Mouse (Mus musculus): ENCODE results near the gene Hcls1. TPM values are rescaled to one million over a fixed set of nuclear protein-coding genes. Genes with fewer than 3 reads are reported as not detected.

Hcls1 gene
- polyA plus RNA-seq, 2 experiments, result 5.1 to 12.3 TPM

GRCm38 (mm10) chr16:36951029-36951428 is 16.2 kb downstream of the Hcls1 start:
- no peak overlapping the region for H3K4me2 ChIP-seq (ENCODE audit: low read depth)
- H3K27me3 ChIP-seq (ENCODE audit: control insufficient read depth, insufficient read depth, low read length), result no peaks in the 10 kb centered on the region
- H3K9me3 ChIP-seq (ENCODE audit: control insufficient read depth, low read length), result no peaks in the 10 kb centered on the region
- 66% methylated on average over 4 of the region's 4 CpGs for WGBS (ENCODE audit: insufficient replicate concordance)
- ATAC-seq (ENCODE audit: insufficient read depth), result no peak
- H3K9ac ChIP-seq (replicated peaks), result no peak overlapping the region
- no peak for DNase-seq (ENCODE audit: low read depth in 3 of 3, low spot score in 3 of 3)
- no peaks in the 10 kb centered on the region for H3K4me1 ChIP-seq (replicated peaks; ENCODE audit: control insufficient read depth in 2 of 2, insufficient read depth in 2 of 2, low read length in 1 of 2)
- no peak overlapping the region for H3K27ac ChIP-seq
- H3K4me3 ChIP-seq (ENCODE audit: insufficient read depth in 1 of 2, low read depth in 2 of 2, low read length in 2 of 2), result no peak overlapping the region
- H3K36me3 ChIP-seq (replicated peaks; ENCODE audit: control insufficient read depth, insufficient read depth, low read depth), result no peaks in the 10 kb centered on the region
- TF ChIP-seq EP300 (IDR thresholded peaks at IDR 0.05; ENCODE audit: low read depth), result no peak
- TF ChIP-seq CTCF (IDR thresholded peaks at IDR 0.05; ENCODE audit: low read depth), result no peak

- H3K9me3 ChIP-seq (ENCODE audit: control insufficient read depth, low read length), result no peaks in the 10 kb centered on the region
- H3K9ac ChIP-seq (replicated peaks), result no peak overlapping the region
- no peaks in the 10 kb centered on the region for H3K27me3 ChIP-seq (ENCODE audit: control insufficient read depth, insufficient read depth, low read length)
- no peaks in the 10 kb centered on the region for H3K4me1 ChIP-seq (replicated peaks; ENCODE audit: control insufficient read depth in 2 of 2, insufficient read depth in 2 of 2, low read length in 1 of 2)
- no peaks in the 10 kb centered on the region for H3K36me3 ChIP-seq (replicated peaks; ENCODE audit: control insufficient read depth, insufficient read depth, low read depth)
- no peak overlapping the region for H3K4me2 ChIP-seq (ENCODE audit: low read depth)
- DNase-seq (ENCODE audit: low read depth in 3 of 3, low spot score in 3 of 3) (no peak), ATAC-seq (ENCODE audit: insufficient read depth) (no peak)
- WGBS (ENCODE audit: insufficient replicate concordance), result 66% methylated on average over 11 of the region's 11 CpGs
- no peak overlapping the region for H3K4me3 ChIP-seq (ENCODE audit: insufficient read depth in 1 of 2, low read depth in 2 of 2, low read length in 2 of 2)
- no peak overlapping the region for H3K27ac ChIP-seq
- TF ChIP-seq EP300 (IDR thresholded peaks at IDR 0.05; ENCODE audit: low read depth), result no peak
- TF ChIP-seq CTCF (IDR thresholded peaks at IDR 0.05; ENCODE audit: low read depth), result no peak
Observed at GRCm38 (mm10) chr16:36955106-36955505, 20.3 kb downstream of the Hcls1 start.

DNA sequence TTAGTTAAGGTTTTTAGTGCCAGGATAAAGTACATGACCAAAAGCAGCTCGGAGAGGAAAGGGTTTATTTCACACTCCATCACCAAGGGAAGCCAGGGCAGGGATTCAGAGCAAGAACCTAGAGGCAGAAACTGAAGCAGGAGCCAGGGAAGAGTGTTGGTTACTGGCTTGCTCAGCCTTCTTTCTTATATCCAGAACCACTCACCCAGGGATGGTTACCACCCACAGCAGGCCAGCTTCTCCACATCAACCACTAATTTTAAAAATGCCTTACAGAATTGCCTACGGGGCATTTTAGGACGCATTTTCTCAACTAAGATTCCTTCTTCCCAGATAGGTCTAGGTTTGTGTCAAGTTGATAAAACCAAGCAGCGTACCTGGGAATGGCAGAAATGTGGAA is 28.6 kb downstream of the Hcls1 start:
- Histone ChIP-seq H3K27me3 (ENCODE audit: control insufficient read depth, insufficient read depth, low read length) (no peaks in the 10 kb centered on the region), H3K9ac (replicated peaks) (no peak overlapping the region), H3K27ac (no peak overlapping the region), H3K36me3 (replicated peaks; ENCODE audit: control insufficient read depth, insufficient read depth, low read depth) (no peaks in the 10 kb centered on the region), H3K4me1 (replicated peaks; ENCODE audit: control insufficient read depth in 2 of 2, insufficient read depth in 2 of 2, low read length in 1 of 2) (no peaks in the 10 kb centered on the region), H3K4me2 (ENCODE audit: low read depth) (no peak overlapping the region), H3K4me3 (ENCODE audit: insufficient read depth in 1 of 2, low read depth in 2 of 2, low read length in 2 of 2) (no peak overlapping the region), H3K9me3 (ENCODE audit: control insufficient read depth, low read length) (no peaks in the 10 kb centered on the region)
- no peak for ATAC-seq (ENCODE audit: insufficient read depth)
- no peak for DNase-seq (ENCODE audit: low read depth in 3 of 3, low spot score in 3 of 3)
- TF ChIP-seq EP300 (IDR thresholded peaks at IDR 0.05; ENCODE audit: low read depth) (no peak), CTCF (IDR thresholded peaks at IDR 0.05; ENCODE audit: low read depth) (no peak)
- 67% methylated on average over 4 of the region's 4 CpGs for WGBS (ENCODE audit: insufficient replicate concordance)

DNA sequence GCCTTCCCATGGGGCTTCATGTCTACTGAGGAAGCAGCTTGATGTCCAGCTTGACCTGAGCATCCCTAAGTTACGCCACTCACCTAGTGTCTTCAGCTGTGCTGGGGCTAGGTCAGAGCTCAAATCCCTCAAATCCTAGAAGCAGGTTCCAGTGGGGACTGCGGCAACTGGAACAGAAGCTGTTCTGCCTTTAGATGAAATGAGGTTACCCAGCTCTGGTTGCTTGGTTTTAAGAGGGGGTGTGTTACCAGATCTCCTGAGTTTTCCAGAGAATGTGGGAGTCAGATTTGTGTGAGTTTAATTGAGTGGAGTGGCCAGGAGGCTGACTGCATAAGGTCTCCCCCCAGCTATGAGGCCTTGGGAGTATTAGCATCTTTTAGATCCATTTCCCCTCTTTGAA is 44.3 kb downstream of the Hcls1 start:
- Histone ChIP-seq H3K36me3 (replicated peaks; ENCODE audit: control insufficient read depth, insufficient read depth, low read depth) (no peaks in the 10 kb centered on the region), H3K4me2 (ENCODE audit: low read depth) (no peak overlapping the region), H3K27me3 (ENCODE audit: control insufficient read depth, insufficient read depth, low read length) (no peaks in the 10 kb centered on the region), H3K27ac (no peak overlapping the region), H3K4me1 (replicated peaks; ENCODE audit: control insufficient read depth in 2 of 2, insufficient read depth in 2 of 2, low read length in 1 of 2) (no peaks in the 10 kb centered on the region), H3K9ac (replicated peaks) (no peak overlapping the region), H3K9me3 (ENCODE audit: control insufficient read depth, low read length) (no peaks in the 10 kb centered on the region), H3K4me3 (ENCODE audit: insufficient read depth in 1 of 2, low read depth in 2 of 2, low read length in 2 of 2) (no peak overlapping the region)
- WGBS (ENCODE audit: insufficient replicate concordance), result 67% methylated on average over 2 of the region's 2 CpGs
- ATAC-seq (ENCODE audit: insufficient read depth) (no peak), DNase-seq (ENCODE audit: low read depth in 3 of 3, low spot score in 3 of 3) (no peak)
- TF ChIP-seq EP300 (IDR thresholded peaks at IDR 0.05; ENCODE audit: low read depth) (no peak), CTCF (IDR thresholded peaks at IDR 0.05; ENCODE audit: low read depth) (no peak)

DNA sequence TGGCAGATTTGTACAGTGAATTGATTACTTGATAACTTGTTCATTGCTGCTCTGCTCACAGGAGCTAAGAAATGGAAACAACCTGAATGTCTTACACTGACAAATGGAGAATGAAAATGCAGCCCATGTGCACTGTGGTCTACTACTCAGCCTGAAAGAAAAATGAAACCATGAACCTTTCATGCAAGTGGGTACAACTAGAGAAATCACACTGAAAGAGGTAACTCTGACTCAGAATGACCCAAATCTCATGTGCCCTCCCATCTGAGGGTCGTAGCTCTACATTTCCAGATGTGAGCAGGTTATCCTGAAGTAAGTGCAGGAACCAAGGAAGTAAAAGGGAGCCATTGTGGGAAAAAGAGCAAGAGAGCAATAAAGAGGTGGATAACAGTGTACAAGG is 49.0 kb downstream of the Hcls1 start:
- Histone ChIP-seq H3K9me3 (ENCODE audit: control insufficient read depth, low read length) (no peaks in the 10 kb centered on the region), H3K4me2 (ENCODE audit: low read depth) (no peak overlapping the region), H3K4me3 (ENCODE audit: insufficient read depth in 1 of 2, low read depth in 2 of 2, low read length in 2 of 2) (no peak overlapping the region), H3K36me3 (replicated peaks; ENCODE audit: control insufficient read depth, insufficient read depth, low read depth) (no peaks in the 10 kb centered on the region), H3K27me3 (ENCODE audit: control insufficient read depth, insufficient read depth, low read length) (no peaks in the 10 kb centered on the region), H3K4me1 (replicated peaks; ENCODE audit: control insufficient read depth in 2 of 2, insufficient read depth in 2 of 2, low read length in 1 of 2) (0 out of 4 replicates have a peak, but pooled peaks cover 0 to 2% of the 10 kb centered on the region in 2 experiments), H3K27ac (no peak overlapping the region), H3K9ac (replicated peaks) (no peak overlapping the region)
- WGBS (ENCODE audit: insufficient replicate concordance), result 49% methylated on average over 1 of the region's 1 CpGs
- DNase-seq (ENCODE audit: low read depth in 3 of 3, low spot score in 3 of 3), result no peak
- no peak for ATAC-seq (ENCODE audit: insufficient read depth)
- TF ChIP-seq CTCF (IDR thresholded peaks at IDR 0.05; ENCODE audit: low read depth) (no peak), EP300 (IDR thresholded peaks at IDR 0.05; ENCODE audit: low read depth) (no peak)
